Mouse (Mus musculus) hindbrain, postnatal 0 days (tissue): Measurements from ENCODE around the gene Rab37. TPM values are rescaled to one million over a fixed set of nuclear protein-coding genes. Genes with fewer than 3 reads are reported as not detected.

ENCODE experiments used
- ATAC-seq: fragments of 200-750 bp; cut with Nextera tagmentation; 2 replicates; pipeline ENCODE4 v1.8.0; 2017; ENCODE audit warnings: mild to moderate bottlenecking, moderate TSS enrichment, moderate library complexity
- DNase-seq: peaks from one replicate; pipeline ENCODE4 v3.0.0-alpha.2; 2015; ENCODE audit warnings: low spot score
- H3K27ac ChIP-seq: fragments of 300-500 bp; sonication (generic); 2 replicates; pipeline ENCODE4 v1.5.1; 2014; ENCODE audit warnings: mild to moderate bottlenecking
- H3K27me3 ChIP-seq: fragments of 300-500 bp; sonication (generic); 2 replicates; pipeline ENCODE4 v1.6.1; 2014; ENCODE audit warnings: low read length, mixed read lengths; ENCODE audit not compliant: insufficient read depth
- H3K36me3 ChIP-seq: fragments of 300-500 bp; sonication (generic); 2 replicates; pipeline ENCODE4 v1.6.1; 2014; ENCODE audit warnings: low read length, mixed read lengths; ENCODE audit not compliant: insufficient read depth
- H3K4me1 ChIP-seq: fragments of 300-500 bp; sonication (generic); 2 replicates; pipeline ENCODE4 v1.6.1; 2014; ENCODE audit warnings: antibody characterized with exemption, low read length, mixed read lengths; ENCODE audit not compliant: insufficient read depth
- H3K4me2 ChIP-seq: fragments of 300-500 bp; sonication (generic); 2 replicates; pipeline ENCODE4 v1.6.1; 2014; ENCODE audit warnings: low read depth, mild to moderate bottlenecking, low read length, moderate library complexity, mixed read lengths
- H3K4me3 ChIP-seq: fragments of 300-500 bp; sonication (generic); 2 replicates; pipeline ENCODE4 v1.5.1; 2014; ENCODE audit warnings: low read length
- H3K9ac ChIP-seq: fragments of 300-500 bp; sonication (generic); replicated peaks from 2 replicates; pipeline ENCODE4 v1.6.1; 2014; ENCODE audit warnings: mild to moderate bottlenecking, low read length, moderate library complexity, mixed read lengths
- H3K9me3 ChIP-seq: fragments of 300-500 bp; sonication (generic); 2 replicates; pipeline ENCODE4 v1.6.1; 2016; ENCODE audit warnings: low read length, mixed read lengths
- CTCF ChIP-seq: IDR thresholded peaks from 2 replicates; pipeline ENCODE4 v1.5.1; 2016; ENCODE audit warnings: antibody characterized with exemption, control low read depth, low read depth
- WGBS: fragments of 180-500 bp; shearing (Covaris S2); extraction: QIAGEN DNeasy Blood & Tissue Kit; methylation state at CpG from one replicate; pipeline ENCODE4 v1.1.7; 2014; 5-methylcytosine and 5-hydroxymethylcytosine counted together
- polyA plus RNA-seq: library from polyadenylated mRNA; unstranded; fragments of >200 nt; fragmentation: Nextera tagmentation; extraction: Ambion mirVana; gene quantifications from 2 replicates; pipeline ENCODE4 v1.2.1, GENCODE M21; 2015
- total RNA-seq: library from RNA; depleted of rRNA; stranded (reverse); fragments of >200 nt; gene quantifications from 2 replicates; pipeline ENCODE4 v1.2.3, GENCODE M21; 2014

Gene Rab37
- total and polyA plus RNA-seq, 2 experiments from 2014 or later: 1.2 to 1.3 TPM

- H3K36me3 ChIP-seq: no peaks in the 10 kb centered on the region
- 86% methylated on average over 13 of the region's 13 CpGs for WGBS
- ATAC-seq (no peak), DNase-seq (no peak)
- H3K27me3 ChIP-seq: no peaks in the 10 kb centered on the region
- peaks cover 9% of the 10 kb centered on the region; the same call in 1 of the 2 replicates for H3K4me1 ChIP-seq
- 0 out of 2 replicates have a peak overlapping the region, but pooled peaks have one; percentile 68 for H3K9ac ChIP-seq
- H3K4me3 ChIP-seq: no peak overlapping the region
- H3K4me2 ChIP-seq: peak overlapping the region; percentile 92; the same call in 1 of the 2 replicates
- TF ChIP-seq CTCF: no peak
- no peaks in the 10 kb centered on the region for H3K9me3 ChIP-seq
- H3K27ac ChIP-seq: no peak overlapping the region
Measured at GRCm38 (mm10) chr11:115188539-115189231, 97.5 kb downstream of the Rab37 start.

GRCm38 (mm10) chr11:115189304-115189703 lies 98.1 kb downstream of the Rab37 start:
- no peak for TF ChIP-seq CTCF
- H3K9me3 ChIP-seq: no peaks in the 10 kb centered on the region
- ATAC-seq: no peak
- H3K36me3 ChIP-seq: no peaks in the 10 kb centered on the region
- no peak overlapping the region for H3K4me2 ChIP-seq
- no peak overlapping the region for H3K4me3 ChIP-seq
- H3K27ac ChIP-seq: no peak overlapping the region
- DNase-seq: no peak
- H3K4me1 ChIP-seq: peaks cover 9% of the 10 kb centered on the region; the same call in 1 of the 2 replicates
- WGBS: 91% methylated on average over 6 of the region's 6 CpGs
- no peaks in the 10 kb centered on the region for H3K27me3 ChIP-seq
- H3K9ac ChIP-seq: no peak overlapping the region

GRCm38 (mm10) chr11:115192180-115192579 lies 100.9 kb downstream of the Rab37 start:
- H3K36me3 ChIP-seq: no peaks in the 10 kb centered on the region
- H3K4me3 ChIP-seq: no peak overlapping the region
- H3K27ac ChIP-seq: no peak overlapping the region; the same call in 1 of the 2 replicates
- 72% methylated on average over 9 of the region's 9 CpGs for WGBS
- no peak overlapping the region for H3K9ac ChIP-seq
- no peak for ATAC-seq
- no peak for TF ChIP-seq CTCF
- H3K4me1 ChIP-seq: peaks cover 5% of the 10 kb centered on the region; the same call in 1 of the 2 replicates
- no peak overlapping the region for H3K4me2 ChIP-seq
- H3K27me3 ChIP-seq: no peaks in the 10 kb centered on the region
- no peaks in the 10 kb centered on the region for H3K9me3 ChIP-seq
- no peak for DNase-seq

GRCm38 (mm10) chr11:115194693-115195092 lies 103.5 kb downstream of the Rab37 start:
- WGBS: 90% methylated on average over 6 of the region's 6 CpGs
- H3K4me1 ChIP-seq: no peaks in the 10 kb centered on the region

GRCm38 (mm10) chr11:115195933-115196332 lies 104.7 kb downstream of the Rab37 start:
- TF ChIP-seq CTCF: no peak
- WGBS: 90% methylated on average over 5 of the region's 5 CpGs

More at GRCm38 (mm10) chr11:115194693-115195092, 103.5 kb downstream of the Rab37 start:
- H3K9ac ChIP-seq: no peak overlapping the region
- H3K4me2 ChIP-seq: no peak overlapping the region
- DNase-seq: no peak
- no peak for ATAC-seq
- H3K9me3 ChIP-seq: no peaks in the 10 kb centered on the region
- no peak for TF ChIP-seq CTCF
- H3K36me3 ChIP-seq: 0 out of 2 replicates have a peak, but pooled peaks cover 12% of the 10 kb centered on the region
- H3K4me3 ChIP-seq: no peak overlapping the region
- no peaks in the 10 kb centered on the region for H3K27me3 ChIP-seq
- H3K27ac ChIP-seq: no peak overlapping the region

GRCm38 (mm10) chr11:115197558-115197957 lies 106.3 kb downstream of the Rab37 start:
- 81% methylated on average over 8 of the region's 8 CpGs for WGBS
- H3K36me3 ChIP-seq: peaks cover 24% of the 10 kb centered on the region; the same call in 1 of the 2 replicates
- DNase-seq (no peak), ATAC-seq (no peak)
- H3K27ac ChIP-seq: no peak overlapping the region
- H3K9ac ChIP-seq: no peak overlapping the region
- H3K9me3 ChIP-seq: no peaks in the 10 kb centered on the region
- no peak overlapping the region for H3K4me2 ChIP-seq
- H3K4me3 ChIP-seq: no peak overlapping the region
- no peaks in the 10 kb centered on the region for H3K4me1 ChIP-seq
- H3K27me3 ChIP-seq: no peaks in the 10 kb centered on the region
- TF ChIP-seq CTCF: no peak

More at GRCm38 (mm10) chr11:115195933-115196332, 104.7 kb downstream of the Rab37 start:
- Histone ChIP-seq H3K27ac (no peak overlapping the region), H3K9ac (no peak overlapping the region), H3K27me3 (no peaks in the 10 kb centered on the region), H3K4me1 (no peaks in the 10 kb centered on the region), H3K4me3 (no peak overlapping the region), H3K4me2 (no peak overlapping the region), H3K9me3 (no peaks in the 10 kb centered on the region), H3K36me3 (peaks cover 14% of the 10 kb centered on the region; the same call in 1 of the 2 replicates)
- DNase-seq (no peak), ATAC-seq (no peak)

- Histone ChIP-seq H3K36me3 (peaks cover 24% of the 10 kb centered on the region; the same call in 1 of the 2 replicates), H3K4me1 (no peaks in the 10 kb centered on the region), H3K9ac (no peak overlapping the region), H3K27me3 (no peaks in the 10 kb centered on the region), H3K4me3 (no peak overlapping the region), H3K4me2 (no peak overlapping the region), H3K27ac (no peak overlapping the region), H3K9me3 (no peaks in the 10 kb centered on the region)
- TF ChIP-seq CTCF: no peak
- WGBS: 67% methylated on average over 12 of the region's 12 CpGs
- no peak for DNase-seq
- no peak for ATAC-seq
Measured at GRCm38 (mm10) chr11:115198932-115199384, 107.7 kb downstream of the Rab37 start.
